Mouse (Mus musculus) embryo, embryonic 11 days (tissue): Measurements from ENCODE around the gene Slco1c1.

ENCODE experiments used
- DNase-seq: peaks from one replicate; pipeline ENCODE4 v3.0.0-alpha.2; 2015

Gene Slco1c1

DNA sequence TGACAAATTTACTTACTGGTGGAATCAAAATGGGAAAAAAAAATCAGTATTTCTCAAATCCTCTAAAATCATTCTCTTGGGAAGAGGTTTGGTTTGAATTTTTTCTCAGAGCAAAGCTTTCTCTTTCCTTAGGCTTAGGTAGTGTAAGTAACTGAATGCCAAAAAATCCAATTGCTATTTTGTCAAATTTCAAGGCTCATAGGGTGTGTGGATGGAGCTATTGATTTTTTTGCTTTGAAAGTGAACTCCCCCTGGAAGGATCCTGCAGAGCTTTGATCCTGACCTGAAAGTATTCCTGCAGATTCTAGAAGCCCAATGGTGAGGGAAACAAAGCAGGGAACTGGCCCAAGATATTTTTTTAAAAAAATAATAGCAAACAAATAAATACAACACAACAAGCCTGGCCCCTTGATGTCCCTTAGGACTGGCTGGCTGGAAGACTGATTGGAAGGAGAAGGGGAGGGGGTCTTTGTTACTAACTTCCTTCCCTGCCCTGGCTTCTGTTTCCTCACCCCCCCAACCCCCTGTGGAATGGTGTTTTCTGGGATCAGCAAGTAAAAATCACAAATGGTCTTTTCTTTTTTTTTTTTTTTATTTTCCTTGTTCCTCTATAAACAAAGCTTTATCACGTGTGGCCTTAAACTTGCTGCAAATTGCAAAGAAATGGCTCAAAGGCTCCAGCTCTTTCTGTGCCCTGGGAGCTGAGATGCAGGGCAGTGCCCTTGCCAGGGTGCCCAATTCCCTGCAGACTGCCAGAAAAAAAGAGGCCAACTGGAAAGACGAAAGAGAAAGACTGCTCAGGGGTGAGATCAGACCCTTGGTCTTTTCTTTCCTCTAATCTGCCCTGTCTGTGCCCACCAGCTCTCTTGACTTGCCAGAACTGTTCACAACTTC lies at the start of gene Slco1c1:
Gene Slco1c1, plus strand, starts transcription at position 622 of the 894 bp plus-strand sequence.
- no peak for DNase-seq

DNA sequence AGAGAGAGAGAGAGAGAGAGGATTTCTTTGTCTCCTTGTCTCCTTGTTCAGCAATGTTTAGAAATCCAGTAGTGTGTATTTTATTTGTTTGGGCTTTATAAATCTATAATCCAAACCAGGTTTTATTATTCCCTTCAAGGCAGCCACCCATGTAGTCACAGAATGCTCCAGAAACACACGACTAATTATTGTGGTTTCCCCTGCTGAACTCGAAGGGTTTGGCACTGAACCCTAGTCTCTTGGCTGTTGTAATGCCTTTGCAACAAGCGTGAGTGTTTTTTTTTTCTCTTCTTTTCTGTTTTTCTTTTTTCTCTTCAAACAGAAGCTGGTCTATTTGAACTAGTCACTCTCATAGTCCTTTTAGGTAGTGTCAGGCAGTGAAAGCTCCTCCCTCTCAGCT lies 49.5 kb upstream of the Slco1c1 start:
- DNase-seq: no peak

DNA sequence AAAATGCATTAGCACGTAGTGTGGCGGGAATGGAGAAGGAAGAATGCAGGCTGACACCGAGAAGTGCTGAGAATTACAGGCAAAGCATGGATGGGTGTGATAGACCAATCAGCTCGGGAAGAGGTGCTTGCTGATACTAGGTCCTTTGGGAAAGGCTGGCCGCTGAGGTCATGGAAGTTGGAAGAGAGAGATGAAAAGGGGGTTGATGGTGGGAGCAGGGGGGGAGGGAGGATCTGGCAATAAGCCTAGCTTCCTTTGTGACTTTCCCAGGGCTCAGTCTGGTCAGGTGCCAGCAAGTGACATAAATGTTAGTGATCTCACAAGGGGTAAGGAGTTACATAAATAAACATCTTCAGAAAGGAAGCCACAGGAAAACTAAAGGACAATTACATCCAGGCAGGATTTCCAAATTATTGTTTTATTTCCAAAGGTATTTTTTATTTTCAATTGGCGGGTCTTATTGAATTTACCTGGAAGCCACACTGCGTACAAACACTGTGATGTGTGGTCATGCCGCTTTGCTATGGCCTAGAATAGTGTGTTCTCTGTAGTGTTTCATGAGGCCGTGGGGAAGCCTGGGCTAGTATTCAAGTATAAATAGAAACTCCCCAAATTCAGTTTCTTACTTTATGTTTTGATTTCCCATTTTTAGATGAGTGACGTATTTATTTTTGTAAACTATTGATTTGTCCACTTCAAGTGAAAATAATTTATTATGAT lies 38.7 kb upstream of the Slco1c1 start:
- peak; percentile 11 for DNase-seq

DNA sequence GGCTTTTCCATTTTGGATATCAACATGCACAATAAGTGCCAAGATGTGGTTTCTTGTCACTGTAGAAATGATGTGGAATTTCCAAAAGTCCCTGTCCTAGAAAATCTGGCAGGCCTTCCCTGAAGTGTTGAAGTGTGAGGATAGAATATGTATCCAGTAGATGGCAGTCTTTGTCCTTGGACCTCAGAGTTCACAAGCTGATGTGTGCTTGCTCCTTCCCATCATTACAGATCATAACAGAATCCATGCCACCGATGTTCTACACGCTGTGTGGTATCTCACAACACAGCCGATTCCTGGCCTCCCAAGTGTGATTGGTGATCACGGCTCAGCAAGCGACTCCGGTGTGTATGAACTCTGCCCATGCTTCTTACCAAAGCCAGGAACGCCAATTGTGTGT lies 36.9 kb upstream of the Slco1c1 start:
- DNase-seq: peak; percentile 63

DNA sequence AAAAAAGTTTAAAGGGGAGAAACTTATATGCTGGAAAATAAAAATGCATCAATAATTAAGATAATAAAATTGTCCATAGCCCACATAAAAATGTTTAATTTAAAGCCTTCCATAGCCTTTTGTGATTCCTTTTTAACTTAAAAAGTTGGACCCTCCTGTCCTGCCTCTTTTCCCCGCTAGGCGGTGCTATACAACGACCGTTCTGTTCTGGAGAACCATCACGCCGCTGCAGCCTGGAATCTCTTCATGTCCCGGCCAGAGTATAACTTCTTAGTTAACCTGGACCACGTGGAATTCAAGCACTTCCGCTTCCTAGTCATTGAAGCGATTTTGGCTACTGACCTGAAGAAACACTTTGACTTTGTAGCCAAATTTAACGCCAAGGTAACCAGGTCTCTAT lies 35.5 kb upstream of the Slco1c1 start:
- peak; percentile 82 for DNase-seq

DNA sequence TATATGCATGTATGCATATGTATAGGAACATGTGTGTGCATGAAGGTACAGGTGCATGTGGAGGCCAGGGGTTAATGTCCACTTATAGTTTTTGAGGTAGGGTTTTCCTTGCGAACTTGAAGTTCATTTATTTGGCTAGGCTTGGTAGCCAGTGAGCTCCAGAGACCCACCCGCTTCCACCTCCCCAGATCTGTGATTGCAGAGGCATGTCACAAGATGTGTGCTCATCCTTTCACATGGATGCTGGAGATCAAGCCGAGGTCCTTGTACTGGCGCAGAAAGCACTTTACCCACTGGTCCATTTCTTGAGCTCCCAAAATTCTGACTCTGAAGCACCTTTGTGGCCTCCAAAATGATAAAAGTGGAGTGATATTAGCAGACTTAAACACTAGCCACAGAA lies 29.3 kb upstream of the Slco1c1 start:
- no peak for DNase-seq

DNA sequence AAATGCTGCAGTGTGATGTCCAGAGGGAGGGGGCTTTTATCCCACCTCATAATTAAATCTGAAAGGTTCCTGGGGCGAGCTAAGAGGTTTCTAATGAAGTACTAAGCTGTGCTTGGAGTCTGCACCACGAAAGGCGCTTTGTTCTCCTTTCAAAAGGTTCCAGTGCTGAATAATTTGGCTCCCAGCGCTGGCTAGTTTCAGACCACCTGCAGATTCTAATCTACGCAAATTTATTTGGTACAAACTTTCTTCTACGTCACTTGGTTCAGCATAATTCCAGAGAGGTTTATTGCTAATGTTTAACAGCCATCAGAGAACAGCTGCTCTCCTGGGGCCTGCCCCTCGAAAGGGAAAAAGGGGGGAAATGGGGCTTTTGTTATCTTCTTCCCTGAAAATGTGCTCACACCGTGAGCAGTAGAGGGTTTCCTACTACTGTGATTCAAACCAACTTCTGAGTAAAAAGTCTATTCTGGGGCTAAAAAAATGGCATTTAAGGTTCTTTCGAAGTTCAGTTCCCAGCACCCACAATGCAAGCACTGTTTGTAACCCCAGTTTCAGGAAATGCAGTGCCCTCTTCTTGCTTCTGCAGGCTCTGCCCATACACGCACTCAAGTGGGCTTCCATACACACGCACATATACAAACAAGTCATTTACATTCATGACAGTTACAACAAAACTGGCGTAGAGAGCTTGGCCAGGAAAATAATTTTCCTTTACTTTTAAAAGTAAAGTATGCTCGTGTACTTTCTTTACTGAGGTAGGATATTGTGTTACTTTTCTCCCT lies 28.3 kb upstream of the Slco1c1 start:
- peak; percentile 74 for DNase-seq

DNA sequence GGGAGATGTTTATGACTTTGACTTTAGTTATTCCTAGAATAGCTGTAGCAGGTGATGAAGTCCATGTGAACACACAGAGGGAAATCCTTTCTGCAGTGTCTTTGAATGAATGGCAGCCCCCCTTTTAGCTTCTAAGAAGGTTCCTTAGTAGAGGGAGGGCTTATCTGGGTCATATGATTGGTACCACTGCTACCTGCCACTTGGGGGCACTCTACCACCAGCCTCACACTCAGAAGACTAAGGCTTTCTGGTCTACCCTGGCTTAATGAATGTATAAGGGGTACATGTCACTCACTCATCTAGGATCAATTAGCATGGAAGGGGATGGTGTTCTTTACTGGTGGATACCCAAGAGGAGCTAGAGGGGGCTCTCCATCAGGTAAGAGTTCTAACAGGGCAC lies 24.7 kb upstream of the Slco1c1 start:
- no peak for DNase-seq

DNA sequence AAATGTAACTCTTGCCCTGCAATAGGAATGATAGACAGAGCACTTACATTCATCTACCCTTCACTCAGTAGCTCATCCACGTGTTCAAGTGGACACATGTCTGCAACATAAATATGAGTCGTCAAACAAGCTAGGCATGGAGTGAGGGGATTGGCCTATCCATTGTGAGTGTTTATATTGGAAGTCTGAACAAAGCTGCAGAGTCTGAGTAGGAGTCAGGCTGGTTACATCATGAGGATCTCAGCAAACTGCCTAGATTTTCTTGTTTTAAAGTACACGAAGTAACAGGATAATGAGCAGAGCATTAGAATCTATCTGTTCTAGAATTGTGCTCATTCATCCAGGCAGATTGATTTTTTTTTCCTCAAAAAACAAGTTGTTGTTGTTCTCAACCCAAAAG lies 23.0 kb upstream of the Slco1c1 start:
- no peak for DNase-seq

DNA sequence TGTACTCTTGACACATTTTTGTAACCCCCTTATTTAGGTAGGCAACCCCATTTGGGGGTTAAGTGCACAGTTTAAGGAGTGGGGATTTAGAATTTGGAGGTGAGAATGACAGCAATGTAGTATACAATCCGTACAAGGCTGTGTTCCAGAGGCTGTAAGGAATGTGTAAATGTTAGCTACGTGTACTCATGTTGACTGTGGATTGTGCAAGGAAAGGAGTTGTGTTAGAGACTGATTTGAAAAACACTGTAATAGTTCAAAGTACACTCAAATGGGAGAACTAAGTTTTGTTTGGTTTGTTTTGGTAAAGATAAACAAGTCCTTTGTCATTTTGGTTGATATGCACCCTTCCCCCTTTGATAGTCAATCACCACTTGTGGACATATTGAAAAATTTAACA lies 1.6 kb upstream of the Slco1c1 start:
- no peak for DNase-seq

DNA sequence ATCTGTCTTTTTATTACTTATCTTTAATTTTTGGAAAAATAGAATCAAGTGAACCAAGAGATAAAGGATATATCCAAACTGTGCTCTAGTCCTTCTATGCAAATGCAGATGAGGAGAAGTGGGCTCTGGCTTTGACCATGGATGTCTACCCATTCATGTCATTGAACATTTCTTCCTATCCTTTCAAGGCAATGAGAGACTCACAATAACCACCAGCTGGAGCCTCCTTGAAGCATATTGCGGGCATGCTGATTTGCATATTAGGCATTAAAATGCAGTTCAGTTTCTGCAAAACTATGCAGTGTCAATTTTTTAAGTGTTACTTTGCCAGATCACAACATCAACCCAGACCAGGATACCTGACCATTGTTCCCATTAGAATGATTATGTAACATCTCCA lies 1.6 kb downstream of the Slco1c1 start:
- DNase-seq: no peak

DNA sequence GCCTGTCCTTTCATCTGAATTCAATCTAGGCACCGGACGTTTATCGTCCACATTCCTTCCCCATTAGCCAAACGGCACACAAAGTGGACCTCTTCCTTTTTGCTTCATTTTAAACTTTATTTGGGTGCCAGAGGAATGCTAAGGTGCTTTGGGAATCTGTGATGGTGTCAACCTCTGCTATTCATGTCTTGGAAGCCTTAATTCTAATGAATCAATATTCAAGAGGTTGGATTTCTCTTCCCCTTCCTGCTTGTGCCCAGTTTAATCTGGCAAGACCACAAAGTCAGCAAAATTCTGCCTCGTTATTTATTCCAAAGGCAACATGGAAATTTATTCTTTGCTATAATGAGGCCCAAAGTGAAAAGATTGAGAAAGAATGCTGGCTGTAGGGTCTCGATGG lies 6.7 kb downstream of the Slco1c1 start:
- no peak for DNase-seq

DNA sequence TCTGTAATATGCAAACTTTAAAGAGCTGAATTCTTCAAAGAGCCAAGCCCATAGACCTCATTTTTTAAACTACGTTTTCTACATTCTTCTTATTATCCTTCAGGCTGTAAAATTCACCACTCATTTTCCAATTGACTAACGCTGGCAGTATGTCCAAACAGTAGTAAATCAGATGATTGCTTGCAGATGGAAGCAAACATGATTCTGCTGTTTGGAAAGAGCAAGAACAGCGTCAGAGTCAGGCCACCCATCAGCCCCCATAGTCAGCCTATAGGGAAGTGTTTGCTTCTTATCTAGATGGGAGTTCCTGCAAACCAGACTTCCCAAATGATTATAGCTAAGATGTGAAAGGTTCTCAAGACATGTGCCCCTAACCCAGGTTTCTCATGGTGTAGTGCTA lies 13.1 kb downstream of the Slco1c1 start:
- peak; percentile 33 for DNase-seq

DNA sequence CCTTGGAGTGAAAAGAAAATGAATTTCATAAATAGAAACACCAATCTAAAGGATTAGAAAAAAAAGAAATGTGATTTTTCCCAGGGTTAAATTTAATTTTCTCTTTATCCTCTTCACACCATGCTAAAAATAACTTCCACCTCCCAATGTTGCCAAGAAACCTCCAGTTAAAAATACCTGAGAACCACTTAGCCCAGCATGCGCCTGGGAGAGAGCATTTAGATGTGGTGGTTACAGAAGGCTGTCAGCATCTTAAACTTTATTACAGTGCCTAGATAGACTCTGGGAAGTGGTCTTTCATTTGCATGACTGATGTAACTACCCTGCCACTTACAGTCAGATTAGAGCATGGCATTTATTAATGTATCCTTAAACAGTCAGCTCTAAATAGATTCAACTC lies 17.0 kb downstream of the Slco1c1 start:
- no peak for DNase-seq

DNA sequence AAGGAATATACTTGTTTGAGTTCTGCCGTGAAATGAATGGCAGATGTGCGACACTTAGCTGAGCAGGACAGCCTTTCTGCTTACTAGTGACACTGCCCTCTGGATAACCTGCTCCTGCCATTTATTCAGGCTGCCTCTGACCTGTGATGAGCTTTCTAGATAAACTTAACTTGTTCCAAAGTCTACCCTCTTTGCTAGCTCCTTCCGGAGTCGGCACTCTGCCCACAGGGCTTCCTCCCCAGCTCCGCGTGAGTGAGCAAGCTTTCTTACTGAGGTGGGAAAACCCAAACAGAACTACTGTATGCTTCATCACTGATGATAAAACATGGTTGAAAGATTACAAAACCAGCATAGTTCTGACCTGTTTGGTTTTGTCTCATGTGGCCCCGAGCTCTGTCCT lies 19.2 kb downstream of the Slco1c1 start:
- no peak for DNase-seq

DNA sequence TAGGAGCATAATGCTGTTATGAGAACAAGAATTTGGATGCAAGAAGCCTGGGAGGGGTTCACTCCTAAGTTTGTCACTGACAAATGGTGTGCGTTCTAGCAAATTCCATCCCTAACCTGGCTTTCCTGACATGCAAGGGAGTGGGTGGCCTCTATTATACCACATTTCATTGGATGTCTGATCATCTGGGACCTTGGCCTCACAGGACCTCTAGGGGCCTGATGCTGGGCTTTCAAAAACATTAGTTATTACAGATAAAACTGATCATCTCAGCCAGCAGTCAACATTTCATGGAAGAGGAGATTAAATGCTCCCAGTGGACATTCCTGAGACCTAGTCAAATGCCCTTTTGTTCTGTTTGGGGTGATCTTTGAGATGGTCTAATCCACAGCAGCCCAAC lies 34.0 kb downstream of the Slco1c1 start:
- no peak for DNase-seq

DNA sequence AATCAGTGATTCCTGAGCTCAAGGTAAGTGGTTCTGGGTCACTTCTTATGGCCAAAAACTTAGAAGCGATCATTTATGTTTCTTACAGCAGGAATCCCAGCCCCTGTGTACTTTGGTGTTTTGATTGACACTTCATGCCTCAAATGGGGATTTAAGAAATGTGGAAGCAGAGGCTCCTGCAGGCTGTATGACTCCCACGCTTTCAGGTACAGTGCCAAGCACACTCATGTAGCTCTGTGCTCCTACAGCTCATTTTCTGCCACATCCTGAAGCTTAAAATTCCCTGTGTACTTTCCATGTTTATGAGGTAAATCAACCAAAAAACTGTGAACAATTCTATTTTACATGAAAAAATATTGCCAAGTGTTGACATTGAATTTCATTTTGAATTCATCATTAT lies 43.2 kb downstream of the Slco1c1 start:
- no peak for DNase-seq

DNA sequence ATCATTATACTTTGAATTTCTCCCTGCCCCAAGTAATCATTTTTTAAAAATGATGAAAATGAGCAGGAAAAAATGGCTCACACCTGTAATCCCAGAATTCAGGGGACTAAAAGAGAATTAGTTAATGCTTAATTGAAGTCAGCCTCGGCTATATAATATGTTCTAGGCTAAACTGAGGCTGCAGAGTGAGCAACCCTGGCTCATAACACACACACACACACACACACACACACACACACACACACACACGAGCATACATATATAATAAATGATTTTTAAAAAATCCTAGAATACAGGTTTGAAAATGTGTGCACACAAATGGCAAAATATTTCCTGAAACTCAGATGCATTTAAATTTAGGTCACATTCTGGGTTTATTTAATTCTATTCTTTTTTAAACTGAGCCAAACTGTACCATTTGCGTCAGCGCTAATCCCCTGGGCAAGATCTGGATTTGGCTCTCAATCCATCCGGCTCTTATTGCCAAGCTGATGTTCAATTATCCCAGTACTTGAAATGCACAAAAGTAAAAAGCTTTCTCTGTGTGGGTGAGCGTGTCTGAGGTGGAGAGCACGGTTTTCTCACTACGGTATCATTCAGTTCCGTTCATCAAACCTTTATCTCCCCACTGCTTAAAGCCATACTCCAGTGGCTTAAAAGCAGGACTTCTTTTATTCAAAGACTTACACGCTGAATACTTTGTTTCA lies 43.8 kb downstream of the Slco1c1 start:
- DNase-seq: no peak

DNA sequence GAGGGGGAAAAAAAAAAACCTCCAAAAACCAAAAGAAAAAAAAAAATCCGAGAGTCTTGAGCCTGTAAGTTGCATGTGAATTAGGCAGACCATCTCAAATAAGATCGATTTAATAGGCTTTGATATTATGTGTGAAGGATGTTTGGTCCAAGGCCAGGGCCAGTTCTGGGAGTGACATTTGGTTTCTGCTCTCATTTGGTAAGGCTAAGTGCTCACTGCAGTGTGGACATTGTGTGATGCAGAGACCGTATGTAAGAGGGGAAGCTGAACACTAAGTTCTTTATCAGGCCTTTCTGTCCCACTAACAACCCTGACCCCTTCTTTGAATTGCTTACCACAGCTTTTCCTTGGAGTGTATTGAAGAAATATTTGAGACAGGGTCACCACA lies 44.4 kb downstream of the Slco1c1 start:
- no peak for DNase-seq

DNA sequence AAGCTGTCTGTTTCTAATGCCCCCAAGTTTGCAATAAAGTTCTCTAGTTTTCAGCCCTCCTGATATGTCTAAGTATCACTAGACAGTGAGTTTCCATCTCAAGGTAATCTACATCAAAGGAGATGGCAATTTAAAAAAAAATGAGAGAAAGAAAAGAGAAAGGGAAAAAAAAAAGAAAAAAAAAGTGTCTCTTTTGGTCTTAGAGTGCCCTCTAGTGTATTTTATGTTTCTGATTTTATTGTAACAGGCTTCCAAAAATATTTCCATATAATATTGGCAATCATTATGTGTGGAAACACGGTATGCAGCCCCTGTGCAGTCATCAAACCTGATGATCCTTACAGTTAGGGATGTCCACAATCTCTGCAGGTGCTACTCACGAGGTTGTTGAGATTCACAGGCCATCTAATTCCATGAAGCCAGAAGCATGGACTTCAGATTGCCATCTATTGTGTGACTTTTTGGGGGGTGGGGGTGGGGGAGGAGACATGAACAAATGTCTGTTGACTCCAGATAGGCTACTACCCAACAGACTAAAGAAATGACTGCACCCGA lies 52.6 kb downstream of the Slco1c1 start:
- DNase-seq: peak; percentile 21

DNA sequence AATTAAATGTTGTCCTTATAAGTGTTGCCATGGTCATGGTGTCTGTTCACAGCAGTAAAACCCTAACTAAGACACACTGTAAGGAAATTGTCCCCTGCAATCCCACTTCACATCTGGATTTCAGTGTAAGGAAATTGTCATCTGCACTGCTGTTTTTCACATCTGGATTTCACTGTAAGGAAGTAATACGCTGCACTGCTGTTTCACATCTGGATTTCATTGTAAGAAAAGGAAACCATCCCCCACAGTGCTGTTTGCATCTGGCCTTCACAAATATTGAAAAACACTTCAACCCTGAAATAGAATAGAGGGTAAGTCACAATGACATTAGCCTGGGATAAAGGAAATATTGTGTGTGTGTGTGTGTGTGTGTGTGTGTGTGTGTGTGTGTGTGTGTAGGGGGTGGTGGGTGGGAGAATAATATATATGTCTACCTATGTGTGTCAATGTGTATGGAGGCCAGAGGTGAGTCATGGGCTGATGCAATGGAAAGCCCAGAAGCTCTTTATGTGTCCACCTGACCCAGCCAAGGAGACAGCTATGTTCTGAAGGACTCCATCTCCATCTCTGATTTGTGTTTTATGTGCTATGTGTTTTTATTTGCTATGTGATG lies 60.7 kb downstream of the Slco1c1 start:
- DNase-seq: peak; percentile 23

DNA sequence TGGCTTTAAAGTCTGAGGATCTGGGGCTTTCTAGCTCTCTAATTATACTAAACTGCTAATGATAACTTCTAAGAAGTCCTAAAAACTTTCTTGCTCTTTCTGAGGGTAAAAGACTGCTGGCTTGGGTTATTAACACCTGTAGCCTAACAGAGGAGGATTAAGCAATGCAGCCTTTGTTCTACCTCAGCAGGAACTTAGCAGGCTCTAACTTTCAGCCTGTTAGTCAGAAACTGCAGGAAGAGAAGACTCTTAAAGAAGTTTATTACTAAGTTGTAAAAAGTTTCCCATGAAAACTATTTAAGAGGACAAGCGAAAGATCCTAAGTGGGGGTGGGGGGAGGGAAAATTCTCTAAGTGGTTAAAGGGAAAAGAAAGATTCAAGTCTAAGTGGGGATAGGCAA lies 65.8 kb downstream of the Slco1c1 start:
- no peak for DNase-seq
